Mouse (Mus musculus): Measurements from ENCODE around the gene Prokr2. TPM values are rescaled to one million over a fixed set of nuclear protein-coding genes. Genes with fewer than 3 reads are reported as not detected.

Prokr2 gene
- polyA plus RNA-seq, 1 experiment, result 0.50 TPM

DNA sequence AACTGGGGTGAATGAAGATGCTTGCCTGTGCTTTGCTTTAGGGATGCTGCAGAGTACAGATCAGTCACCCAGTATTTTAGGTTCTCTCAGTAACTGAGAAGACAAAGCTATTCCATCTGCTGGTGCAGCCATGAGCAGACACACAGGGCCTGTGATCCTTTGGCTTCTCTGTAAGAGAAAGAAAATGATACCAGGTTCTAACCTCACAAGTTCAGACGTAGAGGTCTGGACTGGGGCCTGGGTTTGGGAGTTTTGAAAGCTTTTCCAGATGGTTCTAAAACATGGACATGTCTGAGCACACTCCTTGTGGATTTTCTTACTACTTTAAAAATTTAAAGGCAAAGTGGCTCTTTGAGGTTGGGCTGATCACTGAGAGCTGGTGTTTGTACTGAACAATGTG is 10.5 kb upstream of the Prokr2 start:
- Histone ChIP-seq H3K4me3 (replicated peaks; ENCODE audit: control insufficient read depth, low read depth, low read length) (no peak overlapping the region), H3K4me1 (ENCODE audit: control insufficient read depth, insufficient read depth, low read length) (no peaks in the 10 kb centered on the region), H3K27ac (ENCODE audit: control insufficient read depth, insufficient read depth, low read depth, low read length, poor library complexity) (no peak overlapping the region)
- 68% methylated on average over 1 of the region's 1 CpGs for WGBS
- no peak for TF ChIP-seq CTCF (IDR thresholded peaks at IDR 0.05; ENCODE audit: control insufficient read depth, insufficient read depth, low read length)
- no peak for TF ChIP-seq POLR2A (IDR thresholded peaks at IDR 0.05; ENCODE audit: borderline replicate concordance, control insufficient read depth, low read depth, low read length)

- no peak for TF ChIP-seq POLR2A (IDR thresholded peaks at IDR 0.05; ENCODE audit: borderline replicate concordance, control insufficient read depth, low read depth, low read length)
- TF ChIP-seq CTCF (IDR thresholded peaks at IDR 0.05; ENCODE audit: control insufficient read depth, insufficient read depth, low read length), result no peak
- H3K4me1 ChIP-seq (ENCODE audit: control insufficient read depth, insufficient read depth, low read length), result no peaks in the 10 kb centered on the region
- WGBS, result 76% methylated on average over 8 of the region's 8 CpGs
- H3K4me3 ChIP-seq (replicated peaks; ENCODE audit: control insufficient read depth, low read depth, low read length), result no peak overlapping the region
- H3K27ac ChIP-seq (ENCODE audit: control insufficient read depth, insufficient read depth, low read depth, low read length, poor library complexity), result no peak overlapping the region
These were observed 5.4 kb upstream of the Prokr2 start for GRCm38 (mm10) chr2:132390607-132391160.

- 39% methylated on average over 7 of the region's 7 CpGs for WGBS
- H3K4me1 ChIP-seq (ENCODE audit: control insufficient read depth, insufficient read depth, low read length), result no peaks in the 10 kb centered on the region
- H3K27ac ChIP-seq (ENCODE audit: control insufficient read depth, insufficient read depth, low read depth, low read length, poor library complexity), result no peak overlapping the region
- TF ChIP-seq CTCF (IDR thresholded peaks at IDR 0.05; ENCODE audit: control insufficient read depth, insufficient read depth, low read length), result peak; percentile 40; the same call in 1 of the 2 replicates
- no peak for TF ChIP-seq POLR2A (IDR thresholded peaks at IDR 0.05; ENCODE audit: borderline replicate concordance, control insufficient read depth, low read depth, low read length)
- no peak overlapping the region for H3K4me3 ChIP-seq (replicated peaks; ENCODE audit: control insufficient read depth, low read depth, low read length)
These were observed 4.3 kb upstream of the Prokr2 start for GRCm38 (mm10) chr2:132389562-132389961.

GRCm38 (mm10) chr2:132384511-132385193 is 595 bp downstream of the Prokr2 start:
- H3K27ac ChIP-seq (ENCODE audit: control insufficient read depth, insufficient read depth, low read depth, low read length, poor library complexity), result no peak overlapping the region
- H3K4me1 ChIP-seq (ENCODE audit: control insufficient read depth, insufficient read depth, low read length), result no peaks in the 10 kb centered on the region
- 3% methylated on average over 31 of the region's 31 CpGs for WGBS
- H3K4me3 ChIP-seq (replicated peaks; ENCODE audit: control insufficient read depth, low read depth, low read length), result no peak overlapping the region
- TF ChIP-seq CTCF (IDR thresholded peaks at IDR 0.05; ENCODE audit: control insufficient read depth, insufficient read depth, low read length), result no peak
- no peak for TF ChIP-seq POLR2A (IDR thresholded peaks at IDR 0.05; ENCODE audit: borderline replicate concordance, control insufficient read depth, low read depth, low read length)

DNA sequence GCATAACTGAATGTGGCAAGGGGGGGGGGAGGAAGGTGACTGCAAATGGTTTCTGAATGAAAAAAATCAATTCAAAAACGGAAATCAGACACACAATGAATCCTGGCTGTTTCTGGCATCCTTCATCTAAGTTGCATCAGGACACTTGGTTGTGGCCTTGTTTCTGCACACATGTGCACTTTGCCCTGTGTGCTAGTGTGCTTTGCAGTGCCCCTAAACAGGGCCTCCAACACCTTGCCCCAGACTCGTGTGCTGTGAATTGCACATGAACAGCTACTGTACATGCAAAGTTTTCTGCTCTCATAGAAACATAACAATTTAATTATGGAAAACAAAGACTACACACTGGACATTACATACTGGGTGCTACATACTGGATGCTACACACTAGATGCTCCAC is 2.9 kb downstream of the Prokr2 start:
- 54% methylated on average over 2 of the region's 2 CpGs for whole genome bisulfite sequencing
- TF ChIP-seq POLR2A (IDR thresholded peaks at IDR 0.05; ENCODE audit: borderline replicate concordance, control insufficient read depth, low read depth, low read length) (no peak), CTCF (IDR thresholded peaks at IDR 0.05; ENCODE audit: control insufficient read depth, insufficient read depth, low read length) (no peak)
- H3K4me3 ChIP-seq (replicated peaks; ENCODE audit: control insufficient read depth, low read depth, low read length), result no peak overlapping the region
- H3K27ac ChIP-seq (ENCODE audit: control insufficient read depth, insufficient read depth, low read depth, low read length, poor library complexity), result no peak overlapping the region
- H3K4me1 ChIP-seq (ENCODE audit: control insufficient read depth, insufficient read depth, low read length), result no peaks in the 10 kb centered on the region

DNA sequence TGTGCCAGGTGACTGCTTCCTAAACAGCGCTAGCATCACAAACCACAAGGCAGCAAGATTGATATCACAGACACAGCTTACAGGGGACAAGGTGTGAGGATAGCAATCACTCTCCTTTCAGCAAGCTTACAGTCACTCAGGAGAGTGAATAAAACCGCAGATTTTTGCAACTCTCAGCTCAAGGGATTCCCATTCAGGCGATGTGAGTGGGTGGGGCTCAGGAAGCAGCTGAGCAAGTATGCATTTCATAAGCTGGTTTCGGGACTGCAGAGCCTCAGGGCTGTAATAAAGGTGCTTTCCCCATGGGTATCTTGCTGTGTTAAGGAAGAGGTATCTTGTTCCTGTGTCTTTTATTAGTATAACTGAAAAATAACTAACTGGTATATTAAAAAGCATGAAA is 5.6 kb downstream of the Prokr2 start:
- H3K4me3 ChIP-seq (replicated peaks; ENCODE audit: control insufficient read depth, low read depth, low read length), result no peak overlapping the region
- no peak for TF ChIP-seq CTCF (IDR thresholded peaks at IDR 0.05; ENCODE audit: control insufficient read depth, insufficient read depth, low read length)
- no peak for TF ChIP-seq POLR2A (IDR thresholded peaks at IDR 0.05; ENCODE audit: borderline replicate concordance, control insufficient read depth, low read depth, low read length)
- 11% methylated on average over 4 of the region's 4 CpGs for WGBS
- H3K27ac ChIP-seq (ENCODE audit: control insufficient read depth, insufficient read depth, low read depth, low read length, poor library complexity), result no peak overlapping the region
- H3K4me1 ChIP-seq (ENCODE audit: control insufficient read depth, insufficient read depth, low read length), result no peaks in the 10 kb centered on the region

- no peak overlapping the region for H3K27ac ChIP-seq (ENCODE audit: control insufficient read depth, insufficient read depth, low read depth, low read length, poor library complexity)
- H3K4me3 ChIP-seq (replicated peaks; ENCODE audit: control insufficient read depth, low read depth, low read length), result no peak overlapping the region
- 46% methylated on average over 10 of the region's 10 CpGs for WGBS
- H3K4me1 ChIP-seq (ENCODE audit: control insufficient read depth, insufficient read depth, low read length), result no peaks in the 10 kb centered on the region
- TF ChIP-seq POLR2A (IDR thresholded peaks at IDR 0.05; ENCODE audit: borderline replicate concordance, control insufficient read depth, low read depth, low read length), result no peak
- TF ChIP-seq CTCF (IDR thresholded peaks at IDR 0.05; ENCODE audit: control insufficient read depth, insufficient read depth, low read length), result no peak
These were observed 6.6 kb downstream of the Prokr2 start for GRCm38 (mm10) chr2:132378602-132379150.

DNA sequence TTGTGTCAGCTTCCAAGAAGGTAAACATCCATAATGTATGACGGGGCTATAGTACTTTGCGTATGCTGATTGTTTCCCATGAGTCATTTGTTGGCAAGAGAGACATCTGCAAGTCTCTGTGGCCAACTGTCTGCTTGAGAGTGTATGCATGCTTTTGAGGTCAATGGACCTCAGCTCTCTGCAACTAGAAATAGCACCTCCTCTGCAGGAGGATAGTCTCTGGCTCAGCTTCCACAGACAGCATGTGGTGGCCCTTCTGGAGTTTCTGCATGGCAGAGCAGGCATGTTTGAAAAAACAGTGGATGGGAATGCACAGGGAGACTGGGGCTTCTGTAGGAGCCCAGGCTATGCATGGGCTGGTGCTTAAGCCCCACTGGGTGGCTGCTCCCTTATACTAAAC is 7.8 kb downstream of the Prokr2 start:
- WGBS, result 86% methylated on average over 2 of the region's 2 CpGs
- H3K27ac ChIP-seq (ENCODE audit: control insufficient read depth, insufficient read depth, low read depth, low read length, poor library complexity), result no peak overlapping the region
- no peak for TF ChIP-seq CTCF (IDR thresholded peaks at IDR 0.05; ENCODE audit: control insufficient read depth, insufficient read depth, low read length)
- no peak for TF ChIP-seq POLR2A (IDR thresholded peaks at IDR 0.05; ENCODE audit: borderline replicate concordance, control insufficient read depth, low read depth, low read length)
- no peak overlapping the region for H3K4me3 ChIP-seq (replicated peaks; ENCODE audit: control insufficient read depth, low read depth, low read length)
- H3K4me1 ChIP-seq (ENCODE audit: control insufficient read depth, insufficient read depth, low read length), result no peaks in the 10 kb centered on the region

All from bone marrow, adult 2 months (tissue).